Mouse (Mus musculus): ENCODE measurements around the gene Mb21d2. TPM values are rescaled to one million over a fixed set of nuclear protein-coding genes. Genes with fewer than 3 reads are reported as not detected.

Mb21d2 gene
- polyA plus RNA-seq, 1 experiment from 2014 or later = 9.6 TPM

DNA sequence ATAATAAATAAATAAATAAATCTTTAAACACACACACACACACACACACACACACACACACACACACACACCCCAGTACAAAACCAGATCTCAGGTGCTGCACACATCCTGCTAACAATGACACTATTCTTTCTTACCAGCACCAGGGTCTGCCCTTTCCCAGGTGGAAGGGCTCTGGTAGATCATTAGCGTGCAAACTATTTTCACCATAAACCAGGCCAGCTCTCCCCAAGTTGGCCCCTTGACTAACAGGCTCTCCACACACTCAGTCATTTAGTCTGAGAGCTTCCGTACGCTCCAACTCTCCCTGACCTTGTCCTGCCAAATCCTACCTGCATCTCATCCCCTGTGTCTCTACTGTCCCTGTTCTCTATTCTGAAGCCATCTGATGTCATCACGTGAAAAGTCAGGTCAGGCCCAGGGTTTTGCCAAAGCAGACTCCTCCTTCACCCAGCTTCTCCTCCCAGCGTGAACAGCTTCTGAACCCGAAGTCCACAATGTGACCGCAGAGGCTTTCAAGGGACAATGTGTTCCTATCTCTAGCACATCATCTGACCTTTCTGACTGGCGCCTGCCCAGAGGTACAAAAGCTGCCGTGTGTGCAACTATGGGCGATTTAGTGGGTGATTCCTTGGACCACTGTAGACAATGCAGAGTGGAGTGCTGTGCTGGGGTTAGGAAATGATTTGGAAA, 100.1 kb downstream of the Mb21d2 start:
- Histone ChIP-seq H3K4me3 (replicated peaks) (no peak overlapping the region), H3K4me2 (no peak overlapping the region), H3K4me1 (replicated peaks) (peaks cover 12% of the 10 kb centered on the region; the same call in 1 of the 2 replicates), H3K27me3 (no peaks in the 10 kb centered on the region), H3K9me3 (no peaks in the 10 kb centered on the region), H3K27ac (no peak overlapping the region), H3K9ac (replicated peaks) (no peak overlapping the region), H3K36me3 (peaks cover 30% of the 10 kb centered on the region)
- ATAC-seq (ENCODE audit: insufficient number of reproducible peaks, insufficient read depth, low FRiP score, low TSS enrichment, low read depth) = no peak
- 87% methylated on average over 10 of the region's 10 CpGs for WGBS

DNA sequence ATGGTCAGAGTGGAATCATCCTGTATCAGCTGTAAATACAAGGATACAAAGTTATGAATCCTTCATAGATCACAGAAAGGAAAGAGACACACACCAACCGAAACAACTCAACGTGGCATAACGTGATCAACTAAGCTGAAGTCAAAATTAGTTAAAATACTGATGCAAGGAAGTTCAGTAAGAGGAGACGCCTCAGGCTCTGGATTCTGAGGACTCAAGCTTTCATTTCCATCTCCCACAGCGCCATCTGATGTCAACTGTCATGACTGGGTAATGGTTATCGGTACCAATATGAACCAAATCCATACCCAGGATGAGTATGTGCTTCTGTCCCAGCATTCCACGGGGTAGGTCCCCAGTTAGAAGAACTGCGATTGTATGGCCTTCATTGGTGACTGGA, 104.7 kb downstream of the Mb21d2 start:
- H3K27me3 ChIP-seq = no peaks in the 10 kb centered on the region
- H3K9me3 ChIP-seq = no peaks in the 10 kb centered on the region
- peaks cover 30% of the 10 kb centered on the region for H3K36me3 ChIP-seq
- WGBS = 92% methylated on average over 8 of the region's 8 CpGs
- ATAC-seq (ENCODE audit: insufficient number of reproducible peaks, insufficient read depth, low FRiP score, low TSS enrichment, low read depth) = no peak
- H3K4me2 ChIP-seq = no peak overlapping the region
- H3K9ac ChIP-seq (replicated peaks) = no peak overlapping the region
- H3K4me1 ChIP-seq (replicated peaks) = peaks cover 12% of the 10 kb centered on the region; the same call in 1 of the 2 replicates
- H3K4me3 ChIP-seq (replicated peaks) = no peak overlapping the region
- no peak overlapping the region for H3K27ac ChIP-seq

DNA sequence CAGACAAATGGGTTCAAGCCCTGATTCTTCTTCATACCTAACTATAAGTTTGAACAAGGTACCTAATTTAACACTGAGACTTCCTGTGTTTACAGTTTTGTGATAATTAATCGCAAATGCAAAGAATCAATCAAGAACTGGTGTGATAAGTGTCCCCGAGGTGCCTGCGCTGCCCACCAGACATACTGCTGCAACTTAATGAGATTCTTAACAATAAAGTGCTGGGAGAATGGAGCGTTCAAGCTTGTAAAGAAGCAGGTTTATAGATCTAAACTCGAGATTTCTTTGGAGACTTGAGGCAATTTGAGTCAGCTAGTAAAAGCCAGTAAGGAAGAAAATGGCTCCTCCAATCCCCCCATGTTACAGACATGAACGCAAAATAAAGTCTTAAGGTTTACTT, 107.7 kb downstream of the Mb21d2 start:
- ATAC-seq (ENCODE audit: insufficient number of reproducible peaks, insufficient read depth, low FRiP score, low TSS enrichment, low read depth) = no peak
- Histone ChIP-seq H3K4me1 (replicated peaks) (peaks cover 6% of the 10 kb centered on the region; the same call in 1 of the 2 replicates), H3K9me3 (no peaks in the 10 kb centered on the region), H3K27ac (no peak overlapping the region), H3K4me2 (no peak overlapping the region), H3K9ac (replicated peaks) (no peak overlapping the region), H3K27me3 (no peaks in the 10 kb centered on the region), H3K36me3 (peaks cover 13% of the 10 kb centered on the region), H3K4me3 (replicated peaks) (no peak overlapping the region)
- WGBS = 54% methylated on average over 6 of the region's 6 CpGs

DNA sequence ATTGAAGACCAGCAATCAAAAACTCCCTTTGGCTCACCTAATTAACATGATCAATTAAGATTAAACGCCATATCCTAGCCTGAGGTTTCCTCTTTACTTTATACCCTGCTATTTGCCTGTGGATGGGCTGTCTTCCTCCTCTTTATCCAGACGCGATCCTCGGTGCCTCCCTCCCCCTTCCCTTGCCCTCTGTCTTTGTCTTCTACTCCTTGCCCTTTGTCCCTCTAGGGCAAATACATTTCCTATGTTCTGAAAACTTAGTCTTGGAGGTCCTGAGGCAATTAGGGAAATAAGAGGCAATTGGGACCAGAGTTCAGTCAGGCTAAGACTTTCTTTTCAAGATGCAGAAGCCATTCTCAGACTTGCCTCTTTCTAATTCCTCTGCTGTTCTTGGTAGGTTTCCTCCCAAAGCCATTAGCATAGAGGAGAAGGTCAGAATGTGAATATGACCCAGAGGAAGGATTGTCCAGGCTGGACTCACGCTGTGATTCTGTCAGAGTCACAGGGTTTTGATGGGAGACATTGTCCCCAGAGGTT, 110.7 kb downstream of the Mb21d2 start:
- 0 out of 2 replicates have a peak, but pooled peaks cover 7% of the 10 kb centered on the region for H3K9me3 ChIP-seq
- H3K27ac ChIP-seq = no peak overlapping the region
- no peaks in the 10 kb centered on the region for H3K36me3 ChIP-seq
- no peak overlapping the region for H3K9ac ChIP-seq (replicated peaks)
- WGBS = 51% methylated on average over 5 of the region's 5 CpGs
- no peak overlapping the region for H3K4me2 ChIP-seq
- no peaks in the 10 kb centered on the region for H3K27me3 ChIP-seq
- H3K4me3 ChIP-seq (replicated peaks) = no peak overlapping the region
- peaks cover 6% of the 10 kb centered on the region; the same call in 1 of the 2 replicates for H3K4me1 ChIP-seq (replicated peaks)
- ATAC-seq (ENCODE audit: insufficient number of reproducible peaks, insufficient read depth, low FRiP score, low TSS enrichment, low read depth) = no peak

DNA sequence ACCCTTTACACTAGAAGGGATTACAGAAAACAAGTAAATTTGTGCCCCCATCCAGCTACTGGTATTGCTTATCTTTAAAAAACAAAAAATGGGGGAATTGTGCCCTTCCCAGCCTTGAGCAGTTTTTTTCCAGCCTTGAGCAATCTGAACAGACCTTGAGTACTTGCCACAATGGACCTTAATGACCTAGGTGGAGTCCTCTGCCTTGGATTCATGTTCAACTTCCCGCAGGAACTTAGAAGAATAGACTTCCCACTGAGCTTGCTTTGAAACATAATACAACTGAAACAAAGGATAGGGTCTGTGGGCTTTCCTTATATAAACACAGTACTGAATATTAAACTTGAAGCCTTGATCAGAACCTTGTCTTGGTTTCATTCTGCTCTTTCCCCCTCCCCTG, 116.2 kb downstream of the Mb21d2 start:
- ATAC-seq (ENCODE audit: insufficient number of reproducible peaks, insufficient read depth, low FRiP score, low TSS enrichment, low read depth) = no peak
- WGBS = 97% methylated on average over 1 of the region's 1 CpGs
- no peaks in the 10 kb centered on the region for H3K36me3 ChIP-seq

DNA sequence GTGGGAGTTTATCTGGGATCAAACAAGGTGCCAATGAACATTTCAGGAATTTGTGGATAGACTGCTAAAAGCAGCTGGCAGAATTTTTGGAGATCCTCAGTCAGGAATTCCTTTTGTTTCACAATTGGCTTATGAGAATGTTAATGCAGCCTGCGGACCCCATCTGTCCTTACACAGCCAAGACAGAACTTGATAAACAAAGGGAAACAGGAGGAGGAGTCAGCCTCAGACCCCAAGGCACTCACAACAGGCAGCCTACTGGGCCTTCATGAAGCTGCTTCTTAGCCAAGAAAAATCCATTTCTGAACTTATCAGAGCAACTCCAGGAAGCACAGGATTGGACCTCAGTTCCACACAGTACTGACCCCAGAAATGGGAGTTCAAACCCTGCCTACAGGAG, 120.4 kb downstream of the Mb21d2 start:
- H3K27me3 ChIP-seq = no peaks in the 10 kb centered on the region
- H3K36me3 ChIP-seq = no peaks in the 10 kb centered on the region
- H3K9ac ChIP-seq (replicated peaks) = no peak overlapping the region
- H3K9me3 ChIP-seq = peaks cover 15% of the 10 kb centered on the region; the same call in 1 of the 2 replicates
- no peaks in the 10 kb centered on the region for H3K4me1 ChIP-seq (replicated peaks)
- H3K4me3 ChIP-seq (replicated peaks) = no peak overlapping the region
- 42% methylated on average over 1 of the region's 1 CpGs for WGBS
- no peak overlapping the region for H3K4me2 ChIP-seq
- no peak for ATAC-seq (ENCODE audit: insufficient number of reproducible peaks, insufficient read depth, low FRiP score, low TSS enrichment, low read depth)
- H3K27ac ChIP-seq = no peak overlapping the region

More for the DNA sequence above, 116.2 kb downstream of the Mb21d2 start:
- H3K9me3 ChIP-seq = peaks cover 21% of the 10 kb centered on the region; the same call in 1 of the 2 replicates
- H3K27me3 ChIP-seq = no peaks in the 10 kb centered on the region
- no peak overlapping the region for H3K9ac ChIP-seq (replicated peaks)
- no peak overlapping the region for H3K4me3 ChIP-seq (replicated peaks)
- no peaks in the 10 kb centered on the region for H3K4me1 ChIP-seq (replicated peaks)
- no peak overlapping the region for H3K27ac ChIP-seq
- no peak overlapping the region for H3K4me2 ChIP-seq

DNA sequence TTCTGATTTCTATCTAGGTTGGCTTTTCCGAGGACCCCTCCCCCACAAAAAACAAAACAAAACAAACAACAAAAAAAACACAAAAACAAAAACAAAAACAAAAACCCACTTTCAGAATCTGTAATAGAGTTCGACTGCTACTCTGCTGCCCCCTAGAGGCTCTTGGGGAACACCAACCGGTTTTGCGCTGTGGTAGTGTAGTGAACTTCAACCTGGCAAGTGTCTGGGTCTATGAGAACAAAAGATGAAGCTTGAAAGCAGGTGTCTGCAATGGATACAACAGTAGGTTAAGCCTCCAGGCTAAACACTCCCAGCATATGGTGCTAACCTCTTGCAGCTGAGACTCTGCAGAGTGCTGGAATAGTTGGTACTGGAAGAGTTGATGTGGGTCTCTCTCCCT, 136.4 kb downstream of the Mb21d2 start:
- H3K4me1 ChIP-seq (replicated peaks) = no peaks in the 10 kb centered on the region
- no peaks in the 10 kb centered on the region for H3K9me3 ChIP-seq
- no peak overlapping the region for H3K9ac ChIP-seq (replicated peaks)
- WGBS = 5% methylated on average over 4 of the region's 4 CpGs
- H3K27me3 ChIP-seq = no peaks in the 10 kb centered on the region; the same call in 1 of the 2 replicates
- H3K4me3 ChIP-seq (replicated peaks) = no peak overlapping the region
- no peaks in the 10 kb centered on the region for H3K36me3 ChIP-seq
- no peak for ATAC-seq (ENCODE audit: insufficient number of reproducible peaks, insufficient read depth, low FRiP score, low TSS enrichment, low read depth)
- no peak overlapping the region for H3K4me2 ChIP-seq
- H3K27ac ChIP-seq = no peak overlapping the region

Other genes starting within 250 kb of the Mb21d2 start
- 5.0 and 5.2 TPM in 2 replicates for gene Fgf12, start 176.6 kb downstream of the Mb21d2 start, polyA plus RNA-seq (2016; fragmentation: Nextera tagmentation; extraction: Ambion mirVana)